Mouse (Mus musculus): ENCODE measurements at regions not wholly inside any gene's neighbourhood (a gene's known extent, or its start where the extent isn't known, plus 50 kb on each side); places are given as distances from the start of the nearest gene placed in this dataset.
"Not testable (repeated sequence)": the region's sequence is repeated elsewhere in the genome, so short reads cannot be mapped to it uniquely, and the experiment has no call there.

GRCm38 (mm10) chr2:51767507-51768135 lies 140.3 kb downstream of the Tas2r134 start:
- WGBS = 41% methylated on average over 4 of the region's 4 CpGs
- DNase-seq (ENCODE audit: low spot score) = no peak
- Histone ChIP-seq H3K27ac (ENCODE audit: low read depth) (no peak overlapping the region), H3K9me3 (ENCODE audit: control insufficient read depth, low read length) (no peaks in the 10 kb centered on the region), H3K4me2 (ENCODE audit: low read length) (no peak overlapping the region), H3K9ac (ENCODE audit: low read length) (no peak overlapping the region), H3K27me3 (replicated peaks; ENCODE audit: control insufficient read depth, insufficient read depth, low read length) (no peaks in the 10 kb centered on the region), H3K4me3 (ENCODE audit: low read depth, low read length) (no peak overlapping the region), H3K4me1 (replicated peaks; ENCODE audit: control insufficient read depth, insufficient read depth, low read length) (peaks cover 7% of the 10 kb centered on the region), H3K36me3 (ENCODE audit: control insufficient read depth, insufficient read depth, low read length) (no peaks in the 10 kb centered on the region)
- no peak for ATAC-seq (replicated peaks; ENCODE audit: low FRiP score, low TSS enrichment, low read depth)

GRCm38 (mm10) chr2:51768298-51769271 lies 141.3 kb downstream of the Tas2r134 start:
- DNase-seq (ENCODE audit: low spot score) (no peak), ATAC-seq (replicated peaks; ENCODE audit: low FRiP score, low TSS enrichment, low read depth) (no peak)
- Histone ChIP-seq H3K4me2 (ENCODE audit: low read length) (no peak overlapping the region), H3K4me3 (ENCODE audit: low read depth, low read length) (no peak overlapping the region), H3K9ac (ENCODE audit: low read length) (no peak overlapping the region), H3K4me1 (replicated peaks; ENCODE audit: control insufficient read depth, insufficient read depth, low read length) (peaks cover 7% of the 10 kb centered on the region), H3K36me3 (ENCODE audit: control insufficient read depth, insufficient read depth, low read length) (no peaks in the 10 kb centered on the region), H3K27ac (ENCODE audit: low read depth) (no peak overlapping the region), H3K27me3 (replicated peaks; ENCODE audit: control insufficient read depth, insufficient read depth, low read length) (no peaks in the 10 kb centered on the region), H3K9me3 (ENCODE audit: control insufficient read depth, low read length) (no peaks in the 10 kb centered on the region)
- WGBS = 66% methylated on average over 12 of the region's 12 CpGs

DNA sequence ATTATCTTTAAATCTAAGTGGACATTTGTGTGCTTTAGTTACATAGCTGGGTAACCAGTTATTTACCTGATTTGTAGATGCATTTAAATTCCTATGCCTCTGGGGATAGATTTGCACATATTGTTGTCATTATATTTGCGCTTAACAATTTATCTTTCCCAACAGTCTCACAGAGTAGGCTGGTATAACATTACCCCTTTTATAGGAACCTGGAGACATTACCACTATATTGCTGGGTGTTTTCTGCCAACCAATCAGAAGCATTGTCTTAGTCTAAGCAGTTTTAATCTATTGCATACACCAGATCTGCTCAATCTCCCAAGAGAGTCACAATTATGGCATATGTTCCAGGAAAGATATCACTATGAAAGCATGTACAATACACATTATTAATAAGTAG lies 149.8 kb downstream of the Rbm43 start:
- Histone ChIP-seq H3K9ac (ENCODE audit: low read length) (no peak overlapping the region), H3K4me3 (ENCODE audit: low read depth, low read length) (no peak overlapping the region), H3K4me1 (replicated peaks; ENCODE audit: control insufficient read depth, insufficient read depth, low read length) (no peaks in the 10 kb centered on the region), H3K9me3 (ENCODE audit: control insufficient read depth, low read length) (no peaks in the 10 kb centered on the region), H3K27ac (ENCODE audit: low read depth) (no peak overlapping the region), H3K4me2 (ENCODE audit: low read length) (no peak overlapping the region), H3K36me3 (ENCODE audit: control insufficient read depth, insufficient read depth, low read length) (no peaks in the 10 kb centered on the region), H3K27me3 (replicated peaks; ENCODE audit: control insufficient read depth, insufficient read depth, low read length) (no peaks in the 10 kb centered on the region)
- ATAC-seq (replicated peaks; ENCODE audit: low FRiP score, low TSS enrichment, low read depth) = no peak
- WGBS = 95% methylated on average over 1 of the region's 1 CpGs
- DNase-seq (ENCODE audit: low spot score) = no peak

DNA sequence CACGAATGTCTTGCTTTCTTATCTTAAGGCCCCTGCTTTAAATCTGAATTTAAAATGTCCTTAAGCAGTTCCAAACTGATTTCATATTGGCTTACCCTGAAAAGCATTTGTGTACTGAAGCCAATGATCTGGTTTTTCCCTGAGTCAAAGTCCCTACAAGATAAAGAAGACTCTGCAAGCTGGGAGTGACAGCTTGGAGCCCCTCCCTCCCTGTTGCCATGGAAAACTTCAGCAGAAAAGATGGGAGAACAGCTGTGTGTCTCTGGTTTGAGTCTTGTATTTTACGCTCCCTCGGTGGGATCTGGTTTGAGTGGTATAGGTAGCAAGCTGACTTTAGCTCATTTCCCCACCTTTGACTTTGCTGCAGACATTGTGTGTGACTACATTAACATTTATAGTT lies 146.1 kb downstream of the Rbm43 start:
- Histone ChIP-seq H3K9ac (ENCODE audit: low read length) (no peak overlapping the region), H3K36me3 (ENCODE audit: control insufficient read depth, insufficient read depth, low read length) (no peaks in the 10 kb centered on the region), H3K27me3 (replicated peaks; ENCODE audit: control insufficient read depth, insufficient read depth, low read length) (no peaks in the 10 kb centered on the region), H3K9me3 (ENCODE audit: control insufficient read depth, low read length) (no peaks in the 10 kb centered on the region), H3K27ac (ENCODE audit: low read depth) (no peak overlapping the region), H3K4me2 (ENCODE audit: low read length) (no peak overlapping the region), H3K4me1 (replicated peaks; ENCODE audit: control insufficient read depth, insufficient read depth, low read length) (no peaks in the 10 kb centered on the region), H3K4me3 (ENCODE audit: low read depth, low read length) (no peak overlapping the region)
- DNase-seq (ENCODE audit: low spot score) (no peak), ATAC-seq (replicated peaks; ENCODE audit: low FRiP score, low TSS enrichment, low read depth) (no peak)
- whole genome bisulfite sequencing = 76% methylated on average over 3 of the region's 3 CpGs

GRCm38 (mm10) chr2:51793291-51793690 lies 141.7 kb downstream of the Rbm43 start:
- not testable (repeated sequence) for DNase-seq (ENCODE audit: low spot score); H3K9ac ChIP-seq (ENCODE audit: low read length); ATAC-seq (replicated peaks; ENCODE audit: low FRiP score, low TSS enrichment, low read depth); H3K27me3 ChIP-seq (replicated peaks; ENCODE audit: control insufficient read depth, insufficient read depth, low read length); H3K4me3 ChIP-seq (ENCODE audit: low read depth, low read length); H3K27ac ChIP-seq (ENCODE audit: low read depth); H3K36me3 ChIP-seq (ENCODE audit: control insufficient read depth, insufficient read depth, low read length); H3K4me2 ChIP-seq (ENCODE audit: low read length); H3K9me3 ChIP-seq (ENCODE audit: control insufficient read depth, low read length); H3K4me1 ChIP-seq (replicated peaks; ENCODE audit: control insufficient read depth, insufficient read depth, low read length)
- 93% methylated on average over 2 of the region's 2 CpGs for WGBS

- 93% methylated on average over 1 of the region's 1 CpGs for WGBS
- no peak for ATAC-seq (replicated peaks; ENCODE audit: low FRiP score, low TSS enrichment, low read depth)
- no peak overlapping the region for H3K27ac ChIP-seq (ENCODE audit: low read depth)
- no peak overlapping the region for H3K4me2 ChIP-seq (ENCODE audit: low read length)
- no peaks in the 10 kb centered on the region for H3K36me3 ChIP-seq (ENCODE audit: control insufficient read depth, insufficient read depth, low read length)
- H3K27me3 ChIP-seq (replicated peaks; ENCODE audit: control insufficient read depth, insufficient read depth, low read length) = no peaks in the 10 kb centered on the region
- H3K4me1 ChIP-seq (replicated peaks; ENCODE audit: control insufficient read depth, insufficient read depth, low read length) = no peaks in the 10 kb centered on the region
- no peak overlapping the region for H3K9ac ChIP-seq (ENCODE audit: low read length)
- H3K4me3 ChIP-seq (ENCODE audit: low read depth, low read length) = no peak overlapping the region
- H3K9me3 ChIP-seq (ENCODE audit: control insufficient read depth, low read length) = no peaks in the 10 kb centered on the region
- no peak for DNase-seq (ENCODE audit: low spot score)
These were observed 135.1 kb downstream of the Rbm43 start for GRCm38 (mm10) chr2:51799856-51800255.

GRCm38 (mm10) chr2:51822976-51823375 lies 112.0 kb downstream of the Rbm43 start:
- no peak overlapping the region for H3K9ac ChIP-seq (ENCODE audit: low read length)
- no peak overlapping the region for H3K4me3 ChIP-seq (ENCODE audit: low read depth, low read length)
- H3K36me3 ChIP-seq (ENCODE audit: control insufficient read depth, insufficient read depth, low read length) = no peaks in the 10 kb centered on the region
- no peaks in the 10 kb centered on the region for H3K27me3 ChIP-seq (replicated peaks; ENCODE audit: control insufficient read depth, insufficient read depth, low read length)
- no peak overlapping the region for H3K4me2 ChIP-seq (ENCODE audit: low read length)
- ATAC-seq (replicated peaks; ENCODE audit: low FRiP score, low TSS enrichment, low read depth) (no peak), DNase-seq (ENCODE audit: low spot score) (no peak)
- H3K4me1 ChIP-seq (replicated peaks; ENCODE audit: control insufficient read depth, insufficient read depth, low read length) = no peaks in the 10 kb centered on the region
- H3K9me3 ChIP-seq (ENCODE audit: control insufficient read depth, low read length) = no peaks in the 10 kb centered on the region
- WGBS = 84% methylated on average over 2 of the region's 2 CpGs
- H3K27ac ChIP-seq (ENCODE audit: low read depth) = no peak overlapping the region

DNA sequence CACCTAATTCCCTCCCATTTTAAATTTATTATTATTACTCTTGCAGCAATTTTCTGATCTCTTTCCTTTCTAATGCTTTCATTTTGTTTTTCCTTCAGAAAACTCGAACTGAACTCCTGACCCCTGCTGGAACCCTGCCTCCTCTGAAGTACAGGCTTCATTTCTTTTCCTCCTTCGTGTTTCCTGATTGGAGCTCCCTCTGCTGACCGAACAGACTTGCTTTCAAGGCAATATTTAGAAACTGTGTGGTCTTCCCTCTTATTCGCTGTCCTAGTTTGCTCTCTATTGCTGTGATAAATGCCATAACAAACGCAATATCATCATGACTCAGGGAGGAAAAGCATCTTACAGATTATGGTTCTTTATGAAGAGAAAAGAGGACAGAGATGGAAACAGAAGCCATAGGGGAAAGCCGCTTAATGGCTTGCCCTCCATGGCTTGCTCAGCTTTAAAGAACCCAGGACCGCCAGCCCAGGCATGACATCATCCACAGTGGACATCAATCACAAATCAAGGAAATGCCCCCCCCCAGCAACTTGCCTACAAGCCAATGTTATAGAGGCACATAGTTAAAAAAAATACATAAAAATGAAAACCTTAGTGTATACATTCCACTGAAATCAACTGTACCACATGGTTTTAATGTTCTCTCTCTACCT lies 104.5 kb downstream of the Rbm43 start:
- DNase-seq (ENCODE audit: low spot score) = peak; percentile 57
- Histone ChIP-seq H3K36me3 (ENCODE audit: control insufficient read depth, insufficient read depth, low read length) (no peaks in the 10 kb centered on the region), H3K4me1 (replicated peaks; ENCODE audit: control insufficient read depth, insufficient read depth, low read length) (peaks cover 3% of the 10 kb centered on the region; the same call in 1 of the 2 replicates), H3K4me3 (ENCODE audit: low read depth, low read length) (no peak overlapping the region), H3K27me3 (replicated peaks; ENCODE audit: control insufficient read depth, insufficient read depth, low read length) (no peaks in the 10 kb centered on the region), H3K9ac (ENCODE audit: low read length) (no peak overlapping the region), H3K9me3 (ENCODE audit: control insufficient read depth, low read length) (no peaks in the 10 kb centered on the region), H3K27ac (ENCODE audit: low read depth) (no peak overlapping the region), H3K4me2 (ENCODE audit: low read length) (no peak overlapping the region)
- 35% methylated on average over 7 of the region's 7 CpGs for WGBS
- ATAC-seq (replicated peaks; ENCODE audit: low FRiP score, low TSS enrichment, low read depth) = no peak

Data from intestine, embryonic 14.5 days (tissue).